Mouse (Mus musculus) heart, embryonic 16.5 days (tissue): Measurements from ENCODE around the gene Fmn2. TPM values are rescaled to one million over a fixed set of nuclear protein-coding genes. Genes with fewer than 3 reads are reported as not detected.
A peak's percentile ranks its signal among the peaks of the same experiment; 100 is the strongest.

Source experiments
- ATAC-seq: fragments of 200-750 bp; cut with Nextera tagmentation; replicated peaks from 2 replicates; pipeline ENCODE4 v1.8.0; 2017; ENCODE audit warnings: moderate number of reproducible peaks; ENCODE audit not compliant: insufficient read depth, low FRiP score; ENCODE audit errors: extremely low read depth
- H3K27ac ChIP-seq: fragments of 300-500 bp; sonication (generic); 2 replicates; pipeline ENCODE4 v1.5.1; 2014; ENCODE audit warnings: mild to moderate bottlenecking, low read length, control low read depth, moderate library complexity
- H3K27me3 ChIP-seq: fragments of 300-500 bp; sonication (generic); 2 replicates; pipeline ENCODE4 v1.6.1; 2014; ENCODE audit warnings: low read length, mixed read lengths; ENCODE audit not compliant: control insufficient read depth, insufficient read depth
- H3K36me3 ChIP-seq: fragments of 300-500 bp; sonication (generic); 2 replicates; pipeline ENCODE4 v1.6.1; 2014; ENCODE audit not compliant: control insufficient read depth, insufficient read depth
- H3K4me1 ChIP-seq: fragments of 300-500 bp; sonication (generic); 2 replicates; pipeline ENCODE4 v1.6.1; 2014; ENCODE audit warnings: low read length, mixed read lengths; ENCODE audit not compliant: control insufficient read depth, insufficient read depth
- H3K4me2 ChIP-seq: fragments of 300-500 bp; sonication (generic); 2 replicates; pipeline ENCODE4 v1.6.1; 2014; ENCODE audit warnings: low read depth, mild to moderate bottlenecking, control low read depth, low read length
- H3K4me3 ChIP-seq: fragments of 300-500 bp; sonication (generic); 2 replicates; pipeline ENCODE4 v1.5.1; 2014; ENCODE audit warnings: mild to moderate bottlenecking, control low read depth, low read length
- H3K9ac ChIP-seq: fragments of 300-500 bp; sonication (generic); 2 replicates; pipeline ENCODE4 v1.6.1; 2014; ENCODE audit warnings: low read length, control low read depth
- H3K9me3 ChIP-seq: fragments of 300-500 bp; sonication (generic); replicated peaks from 2 replicates; pipeline ENCODE4 v1.6.1; 2016; ENCODE audit warnings: low read length; ENCODE audit not compliant: control insufficient read depth
- WGBS: fragments of 180-500 bp; shearing (Covaris S2); extraction: QIAGEN DNeasy Blood & Tissue Kit; methylation state at CpG from one replicate; pipeline ENCODE4 v1.1.7; 2014; 5-methylcytosine and 5-hydroxymethylcytosine counted together
- polyA plus RNA-seq: library from polyadenylated mRNA; unstranded; fragments of >200 nt; fragmentation: Nextera tagmentation; extraction: Ambion mirVana; gene quantifications from 2 replicates; pipeline ENCODE4 v1.2.1, GENCODE M21; 2015

Gene Fmn2
- polyA plus RNA-seq, 1 experiment from 2014 or later = 0.25 TPM

GRCm38 (mm10) chr1:174502846-174503745 is 1.5 kb downstream of the Fmn2 start:
- peak overlapping the region; percentile 85 for H3K4me2 ChIP-seq
- WGBS = 1% methylated on average over 51 of the region's 53 CpGs
- H3K4me3 ChIP-seq = peak overlapping the region; percentile 54
- no peak overlapping the region for H3K27ac ChIP-seq
- ATAC-seq = no peak
- H3K9ac ChIP-seq = peak overlapping the region; percentile 38; the same call in 1 of the 2 replicates
- peaks cover 10% of the 10 kb centered on the region; the same call in 1 of the 2 replicates for H3K27me3 ChIP-seq
- no peaks in the 10 kb centered on the region for H3K9me3 ChIP-seq
- no peaks in the 10 kb centered on the region for H3K36me3 ChIP-seq
- peaks cover 8% of the 10 kb centered on the region for H3K4me1 ChIP-seq

DNA sequence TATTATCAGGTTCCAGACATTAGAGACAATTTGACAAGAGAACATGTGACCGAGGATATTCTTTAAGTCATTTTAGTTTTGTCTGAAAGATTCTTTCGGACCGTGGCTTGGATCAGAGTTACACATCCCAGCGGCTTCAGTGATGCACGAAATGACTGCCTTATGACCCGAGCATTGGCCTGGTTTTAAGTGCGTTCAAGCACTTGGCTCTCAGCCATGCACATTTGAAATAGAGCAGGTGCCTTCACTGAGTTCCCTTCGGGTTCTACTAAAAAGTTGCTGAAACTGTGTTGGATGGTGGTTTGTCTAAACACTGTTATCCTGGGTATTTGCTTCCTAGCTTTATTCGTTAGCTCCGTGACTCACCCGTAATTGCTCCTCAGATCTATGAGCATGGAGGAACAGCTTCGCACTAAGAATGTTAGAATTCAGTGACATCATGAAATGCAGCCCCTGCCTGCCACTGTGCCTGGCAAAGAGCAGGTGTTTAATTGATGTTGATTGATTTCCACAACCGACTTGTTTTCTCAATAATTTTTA is 7.0 kb downstream of the Fmn2 start:
- no peak overlapping the region for H3K4me2 ChIP-seq
- H3K27ac ChIP-seq = no peak overlapping the region
- ATAC-seq = peak; percentile 45; the same call in 1 of the 2 replicates
- WGBS = 44% methylated on average over 13 of the region's 13 CpGs
- no peaks in the 10 kb centered on the region for H3K9me3 ChIP-seq
- H3K4me1 ChIP-seq = no peaks in the 10 kb centered on the region
- H3K27me3 ChIP-seq = 0 out of 2 replicates have a peak, but pooled peaks cover 2% of the 10 kb centered on the region
- H3K9ac ChIP-seq = no peak overlapping the region
- H3K4me3 ChIP-seq = no peak overlapping the region
- no peaks in the 10 kb centered on the region for H3K36me3 ChIP-seq

- H3K27me3 ChIP-seq = no peaks in the 10 kb centered on the region
- H3K4me2 ChIP-seq = no peak overlapping the region
- no peaks in the 10 kb centered on the region for H3K9me3 ChIP-seq
- no peak overlapping the region for H3K4me3 ChIP-seq
- 69% methylated on average over 7 of the region's 7 CpGs for WGBS
- H3K4me1 ChIP-seq = no peaks in the 10 kb centered on the region
- H3K36me3 ChIP-seq = no peaks in the 10 kb centered on the region
- no peak overlapping the region for H3K27ac ChIP-seq
- no peak overlapping the region for H3K9ac ChIP-seq
- ATAC-seq = no peak
Measured at GRCm38 (mm10) chr1:174513419-174513818, 11.8 kb downstream of the Fmn2 start.

DNA sequence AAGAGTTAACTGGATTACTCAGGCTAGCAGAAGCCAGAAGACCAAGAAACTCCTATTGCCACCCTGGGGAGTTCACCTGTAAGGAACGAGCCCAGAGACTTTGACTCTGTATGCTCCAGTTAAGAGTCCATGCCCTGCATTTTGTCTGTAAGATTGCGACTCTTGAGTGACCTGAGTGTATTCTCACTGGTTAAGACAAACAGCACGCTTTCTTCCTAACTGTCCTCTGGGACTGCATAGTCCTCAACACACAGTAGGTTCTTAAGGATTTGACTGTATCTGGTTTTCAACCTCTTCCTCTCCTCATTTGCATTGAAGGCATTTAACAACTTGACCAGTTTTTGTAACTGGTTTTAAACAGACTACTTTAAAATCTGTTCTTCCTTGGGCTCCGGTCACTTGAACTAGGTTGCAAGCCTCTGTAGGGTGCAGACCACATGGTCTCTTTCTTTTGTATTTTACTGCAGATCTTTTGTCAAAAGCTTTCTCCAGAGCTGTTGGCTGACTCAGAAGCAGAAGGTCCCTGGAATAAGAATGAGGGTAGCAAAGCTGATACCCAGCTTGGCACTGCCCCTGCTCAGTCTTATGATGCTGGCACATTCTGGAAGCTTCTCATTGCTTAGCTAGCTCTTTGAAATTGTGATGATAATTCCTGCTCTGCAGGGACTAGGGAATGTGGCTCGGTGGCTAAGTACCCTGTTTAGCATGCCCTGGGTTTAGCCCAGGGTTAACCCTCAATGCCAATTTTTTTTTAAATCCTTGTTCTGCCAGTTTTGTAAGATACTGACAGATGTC is 20.5 kb downstream of the Fmn2 start:
- no peaks in the 10 kb centered on the region for H3K36me3 ChIP-seq
- no peaks in the 10 kb centered on the region for H3K9me3 ChIP-seq
- no peaks in the 10 kb centered on the region for H3K4me1 ChIP-seq
- H3K27ac ChIP-seq = no peak overlapping the region
- H3K4me3 ChIP-seq = no peak overlapping the region
- WGBS = 80% methylated on average over 5 of the region's 5 CpGs
- H3K9ac ChIP-seq = no peak overlapping the region
- no peak overlapping the region for H3K4me2 ChIP-seq
- H3K27me3 ChIP-seq = no peaks in the 10 kb centered on the region
- no peak for ATAC-seq

- Histone ChIP-seq H3K4me3 (no peak overlapping the region), H3K4me1 (no peaks in the 10 kb centered on the region), H3K36me3 (no peaks in the 10 kb centered on the region), H3K4me2 (no peak overlapping the region), H3K27ac (no peak overlapping the region), H3K27me3 (no peaks in the 10 kb centered on the region), H3K9me3 (no peaks in the 10 kb centered on the region), H3K9ac (no peak overlapping the region)
- 70% methylated on average over 4 of the region's 4 CpGs for WGBS
- no peak for ATAC-seq
Measured at GRCm38 (mm10) chr1:174522809-174523511, 21.3 kb downstream of the Fmn2 start.

- Histone ChIP-seq H3K4me2 (no peak overlapping the region), H3K27me3 (no peaks in the 10 kb centered on the region), H3K4me3 (no peak overlapping the region), H3K9me3 (no peaks in the 10 kb centered on the region), H3K27ac (no peak overlapping the region), H3K4me1 (no peaks in the 10 kb centered on the region), H3K36me3 (no peaks in the 10 kb centered on the region), H3K9ac (no peak overlapping the region)
- WGBS = 61% methylated on average over 1 of the region's 1 CpGs
- no peak for ATAC-seq
Measured at GRCm38 (mm10) chr1:174523512-174523828, 21.8 kb downstream of the Fmn2 start.

DNA sequence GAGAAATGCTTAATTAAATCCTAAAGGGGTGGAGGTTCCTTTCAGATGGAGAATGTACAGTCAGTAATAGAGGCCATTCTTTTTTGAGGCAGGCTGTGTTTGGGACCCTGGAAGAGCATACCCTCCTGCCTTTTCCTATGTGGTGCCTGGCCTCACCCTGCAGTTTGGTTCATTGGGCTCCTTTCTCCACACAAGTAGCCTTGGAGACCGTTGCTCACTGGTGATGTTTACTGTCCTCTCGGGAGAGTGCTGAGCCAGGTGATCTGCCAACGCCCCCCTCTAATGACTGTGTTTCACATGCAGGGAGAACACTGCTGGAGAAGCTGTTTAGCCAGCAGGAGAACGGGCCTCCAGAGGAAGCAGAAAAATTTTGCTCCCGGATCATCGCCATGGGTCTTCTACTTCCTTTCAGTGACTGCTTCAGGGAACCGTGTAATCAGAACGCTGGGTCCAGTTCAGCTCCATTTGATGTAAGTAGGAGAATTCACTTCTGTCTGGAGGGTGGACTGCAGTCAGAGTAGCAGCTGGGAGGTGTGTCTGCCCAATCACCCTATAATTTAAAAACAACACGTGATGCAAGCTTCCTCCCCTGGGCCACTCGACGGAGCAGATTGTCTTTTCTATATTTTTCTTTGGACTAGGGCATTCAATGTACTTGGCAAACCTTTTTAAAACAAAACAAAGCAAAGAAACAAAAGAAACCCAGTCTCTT is 35.3 kb downstream of the Fmn2 start:
- Histone ChIP-seq H3K4me1 (no peaks in the 10 kb centered on the region), H3K4me2 (no peak overlapping the region), H3K9ac (no peak overlapping the region), H3K9me3 (no peaks in the 10 kb centered on the region), H3K27me3 (no peaks in the 10 kb centered on the region), H3K36me3 (no peaks in the 10 kb centered on the region), H3K27ac (no peak overlapping the region), H3K4me3 (no peak overlapping the region)
- no peak for ATAC-seq
- 62% methylated on average over 11 of the region's 11 CpGs for WGBS

DNA sequence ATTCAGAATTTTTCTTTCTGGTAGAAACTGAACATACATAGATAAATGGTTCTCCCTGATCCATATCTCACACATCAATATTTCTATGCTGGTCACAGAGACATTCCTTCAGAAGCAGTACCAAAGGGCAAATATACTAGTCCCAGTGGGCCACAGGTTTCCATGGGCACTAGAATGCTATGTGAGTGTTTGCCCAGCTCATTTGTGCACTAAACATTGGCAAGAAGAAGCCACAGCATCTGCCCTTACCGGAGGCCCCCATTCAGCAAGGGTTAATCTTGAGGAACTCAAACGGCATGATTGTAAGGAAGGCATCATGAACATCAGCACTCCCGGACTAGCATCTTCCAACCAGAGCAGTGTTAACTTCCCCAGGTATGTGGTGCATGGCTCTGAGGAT is 35.9 kb downstream of the Fmn2 start:
- no peak for ATAC-seq
- Histone ChIP-seq H3K9ac (no peak overlapping the region), H3K27ac (no peak overlapping the region), H3K4me2 (no peak overlapping the region), H3K9me3 (no peaks in the 10 kb centered on the region), H3K4me1 (no peaks in the 10 kb centered on the region), H3K27me3 (no peaks in the 10 kb centered on the region), H3K4me3 (no peak overlapping the region), H3K36me3 (no peaks in the 10 kb centered on the region)
- WGBS = 68% methylated on average over 3 of the region's 3 CpGs
